Mouse (Mus musculus) heart, postnatal 0 days (tissue): ENCODE data around the gene Olfr65. TPM values are rescaled to one million over a fixed set of nuclear protein-coding genes. Genes with fewer than 3 reads are reported as not detected.
A peak's percentile ranks its signal among the peaks of the same experiment; 100 is the strongest.

Experiments
- ATAC-seq: fragments of 200-750 bp; cut with Nextera tagmentation; 2 replicates; pipeline ENCODE4 v1.8.0; 2017; ENCODE audit warnings: low read depth, moderate number of reproducible peaks, moderate library complexity; ENCODE audit not compliant: insufficient read depth
- DNase-seq: peaks from one replicate; pipeline ENCODE4 v3.0.0-alpha.2; 2016; ENCODE audit warnings: low spot score
- H3K27ac ChIP-seq: fragments of 300-500 bp; sonication (generic); 2 replicates; pipeline ENCODE4 v1.5.1; 2014; ENCODE audit warnings: low read depth, mild to moderate bottlenecking
- H3K27me3 ChIP-seq: fragments of 300-500 bp; sonication (generic); 2 replicates; pipeline ENCODE4 v1.6.1; 2014; ENCODE audit warnings: low read length, mixed read lengths; ENCODE audit not compliant: control insufficient read depth, insufficient read depth
- H3K36me3 ChIP-seq: fragments of 300-500 bp; sonication (generic); replicated peaks from 2 replicates; pipeline ENCODE4 v1.6.1; 2014; ENCODE audit warnings: low read length, mixed read lengths; ENCODE audit not compliant: control insufficient read depth, insufficient read depth
- H3K4me1 ChIP-seq: fragments of 300-500 bp; sonication (generic); 2 replicates; pipeline ENCODE4 v1.6.1; 2014; ENCODE audit warnings: antibody characterized with exemption; ENCODE audit not compliant: control insufficient read depth, insufficient read depth
- H3K4me2 ChIP-seq: fragments of 300-500 bp; sonication (generic); 2 replicates; pipeline ENCODE4 v1.6.1; 2014; ENCODE audit warnings: low read depth, mild to moderate bottlenecking, low read length, moderate library complexity
- H3K4me3 ChIP-seq: fragments of 300-500 bp; sonication (generic); 2 replicates; pipeline ENCODE4 v1.5.1; 2014; ENCODE audit warnings: low read depth, low read length
- H3K9ac ChIP-seq: fragments of 300-500 bp; sonication (generic); replicated peaks from 2 replicates; pipeline ENCODE4 v1.6.1; 2014; ENCODE audit warnings: low read depth, low read length, mixed read lengths
- H3K9me3 ChIP-seq: fragments of 300-500 bp; sonication (generic); replicated peaks from 2 replicates; pipeline ENCODE4 v1.6.1; 2016; ENCODE audit warnings: low read length; ENCODE audit not compliant: control insufficient read depth
- CTCF ChIP-seq: IDR thresholded peaks from 2 replicates; pipeline ENCODE4 v1.5.1; 2016; ENCODE audit warnings: antibody characterized with exemption, control low read depth, low read depth
- EP300 ChIP-seq: IDR thresholded peaks from 2 replicates; pipeline ENCODE4 v1.6.1; 2016; ENCODE audit warnings: antibody characterized with exemption, low read depth
- WGBS: fragments of 180-500 bp; shearing (Covaris S2); extraction: QIAGEN DNeasy Blood & Tissue Kit; methylation state at CpG from one replicate; pipeline ENCODE4 v1.1.7; 2014; 5-methylcytosine and 5-hydroxymethylcytosine counted together
- polyA plus RNA-seq: library from polyadenylated mRNA; unstranded; fragments of >200 nt; fragmentation: Nextera tagmentation; extraction: Ambion mirVana; gene quantifications from 2 replicates; pipeline ENCODE4 v1.2.1, GENCODE M21; 2015
- total RNA-seq: library from RNA; depleted of rRNA; stranded (reverse); fragments of >200 nt; gene quantifications from 2 replicates; pipeline ENCODE4 v1.2.3, GENCODE M21; 2014; ENCODE audit warnings: low replicate concordance; rRNA removed

The Olfr65 gene
- total RNA-seq (not detected in 2 replicates), polyA plus RNA-seq (not detected in 2 replicates)

GRCm38 (mm10) chr7:103903187-103903586 is at the start of gene Olfr65:
Gene Olfr65, plus strand, starts transcription at chr7:103903487.
- no peak within 1 kb of the TSS for H3K4me3 ChIP-seq
- TF ChIP-seq EP300 (no peak), CTCF (no peak)
- H3K4me1 ChIP-seq = no peaks in the 10 kb centered on the region
- H3K27me3 ChIP-seq = no peaks in the 10 kb centered on the region; the same call in 1 of the 2 replicates
- H3K36me3 ChIP-seq = no peaks in the 10 kb centered on the region
- H3K27ac ChIP-seq = no peak within 1 kb of the TSS
- ATAC-seq = no peak
- no peak within 1 kb of the TSS for H3K9ac ChIP-seq
- no peak within 1 kb of the TSS for H3K4me2 ChIP-seq
- 47% methylated on average over 2 of the region's 2 CpGs for WGBS
- H3K9me3 ChIP-seq = no peaks in the 10 kb centered on the region
- no peak for DNase-seq

- Histone ChIP-seq H3K4me3 (no peak overlapping the region), H3K27ac (no peak overlapping the region), H3K36me3 (no peaks in the 10 kb centered on the region), H3K9ac (no peak overlapping the region), H3K4me2 (no peak overlapping the region), H3K27me3 (no peaks in the 10 kb centered on the region), H3K4me1 (no peaks in the 10 kb centered on the region), H3K9me3 (no peaks in the 10 kb centered on the region)
- ATAC-seq (no peak), DNase-seq (no peak)
- 65% methylated on average over 1 of the region's 1 CpGs for WGBS
- TF ChIP-seq EP300 (no peak), CTCF (no peak)
Measured at GRCm38 (mm10) chr7:103854669-103855068, 48.6 kb upstream of the Olfr65 start.

- Histone ChIP-seq H3K36me3 (no peaks in the 10 kb centered on the region), H3K27ac (no peak overlapping the region), H3K9me3 (no peaks in the 10 kb centered on the region), H3K4me3 (no peak overlapping the region), H3K9ac (no peak overlapping the region), H3K4me2 (no peak overlapping the region), H3K27me3 (no peaks in the 10 kb centered on the region), H3K4me1 (no peaks in the 10 kb centered on the region)
- TF ChIP-seq CTCF = no peak
- TF ChIP-seq EP300 = no peak
- no peak for ATAC-seq
- WGBS = 8% methylated on average over 2 of the region's 2 CpGs
- DNase-seq = no peak
Measured at GRCm38 (mm10) chr7:103859076-103859475, 44.2 kb upstream of the Olfr65 start.

- Histone ChIP-seq H3K4me2 (no peak overlapping the region), H3K36me3 (no peaks in the 10 kb centered on the region), H3K27me3 (no peaks in the 10 kb centered on the region), H3K9me3 (no peaks in the 10 kb centered on the region), H3K4me3 (no peak overlapping the region), H3K27ac (no peak overlapping the region), H3K9ac (no peak overlapping the region), H3K4me1 (no peaks in the 10 kb centered on the region)
- no peak for TF ChIP-seq CTCF
- no peak for TF ChIP-seq EP300
- peak; percentile 42 for DNase-seq
- peak; percentile 78 for ATAC-seq
- WGBS = 42% methylated on average over 1 of the region's 1 CpGs
Measured at GRCm38 (mm10) chr7:103860855-103861254, 42.4 kb upstream of the Olfr65 start.

GRCm38 (mm10) chr7:103861531-103861930 is 41.8 kb upstream of the Olfr65 start:
- no peaks in the 10 kb centered on the region for H3K27me3 ChIP-seq
- no peaks in the 10 kb centered on the region for H3K9me3 ChIP-seq
- no peak overlapping the region for H3K4me2 ChIP-seq
- DNase-seq (no peak), ATAC-seq (no peak)
- H3K27ac ChIP-seq = no peak overlapping the region
- no peak overlapping the region for H3K9ac ChIP-seq
- no peak overlapping the region for H3K4me3 ChIP-seq
- 83% methylated on average over 3 of the region's 3 CpGs for WGBS
- no peaks in the 10 kb centered on the region for H3K36me3 ChIP-seq
- no peak for TF ChIP-seq CTCF
- TF ChIP-seq EP300 = no peak
- H3K4me1 ChIP-seq = no peaks in the 10 kb centered on the region

- no peaks in the 10 kb centered on the region for H3K27me3 ChIP-seq
- TF ChIP-seq CTCF (no peak), EP300 (no peak)
- H3K36me3 ChIP-seq = no peaks in the 10 kb centered on the region
- H3K4me2 ChIP-seq = no peak overlapping the region
- H3K9me3 ChIP-seq = no peaks in the 10 kb centered on the region
- no peak overlapping the region for H3K9ac ChIP-seq
- ATAC-seq (no peak), DNase-seq (no peak)
- H3K27ac ChIP-seq = no peak overlapping the region
- H3K4me3 ChIP-seq = no peak overlapping the region
- H3K4me1 ChIP-seq = peaks cover 4% of the 10 kb centered on the region; the same call in 1 of the 2 replicates
Measured at GRCm38 (mm10) chr7:103865716-103866115, 37.6 kb upstream of the Olfr65 start.
